Mouse (Mus musculus): Measurements from ENCODE around the gene Cchcr1. TPM values are rescaled to one million over a fixed set of nuclear protein-coding genes. Genes with fewer than 3 reads are reported as not detected.

Cchcr1 gene
- polyA plus RNA-seq, 1 experiment from 2014 or later, result 3.5 TPM

DNA sequence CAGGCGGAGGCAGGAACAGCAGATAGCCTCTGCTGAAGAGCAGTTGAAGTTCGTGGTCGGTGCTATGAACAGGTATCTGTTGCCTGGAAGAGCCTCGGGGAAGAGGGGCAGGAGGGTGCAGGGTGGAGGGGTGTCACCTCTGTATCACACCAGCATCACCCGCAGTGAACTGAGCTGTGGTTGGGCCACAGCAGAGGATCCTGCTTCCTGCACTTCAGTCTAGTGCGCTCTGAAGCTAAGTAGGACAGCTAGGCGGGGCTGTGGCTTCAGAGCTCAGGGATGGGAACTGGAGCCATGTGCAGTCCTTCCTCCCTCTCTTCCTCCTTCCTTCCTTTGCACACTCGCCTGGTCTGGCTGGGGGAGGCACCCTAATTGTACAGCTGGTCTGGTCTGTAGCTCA lies 9.7 kb downstream of the Cchcr1 start:
- Histone ChIP-seq H3K9ac (replicated peaks) (no peak overlapping the region), H3K27me3 (ENCODE audit: insufficient read depth, low read length) (no peaks in the 10 kb centered on the region), H3K36me3 (replicated peaks; ENCODE audit: insufficient read depth, low read length) (peaks cover 16% of the 10 kb centered on the region; the same call in 1 of the 2 replicates), H3K4me3 (ENCODE audit: low read depth, low read length) (no peak overlapping the region), H3K4me2 (ENCODE audit: low read depth, low read length) (no peak overlapping the region), H3K9me3 (ENCODE audit: low read length) (no peaks in the 10 kb centered on the region), H3K27ac (ENCODE audit: low read depth) (no peak overlapping the region), H3K4me1 (ENCODE audit: insufficient read depth) (no peaks in the 10 kb centered on the region)
- WGBS (ENCODE audit: insufficient replicate concordance), result 47% methylated on average over 8 of the region's 8 CpGs
- no peak for DNase-seq
- ATAC-seq, result no peak
- TF ChIP-seq CTCF (IDR thresholded peaks at IDR 0.05; ENCODE audit: low read depth), result no peak
- no peak for TF ChIP-seq EP300 (IDR thresholded peaks at IDR 0.05; ENCODE audit: low read depth)

DNA sequence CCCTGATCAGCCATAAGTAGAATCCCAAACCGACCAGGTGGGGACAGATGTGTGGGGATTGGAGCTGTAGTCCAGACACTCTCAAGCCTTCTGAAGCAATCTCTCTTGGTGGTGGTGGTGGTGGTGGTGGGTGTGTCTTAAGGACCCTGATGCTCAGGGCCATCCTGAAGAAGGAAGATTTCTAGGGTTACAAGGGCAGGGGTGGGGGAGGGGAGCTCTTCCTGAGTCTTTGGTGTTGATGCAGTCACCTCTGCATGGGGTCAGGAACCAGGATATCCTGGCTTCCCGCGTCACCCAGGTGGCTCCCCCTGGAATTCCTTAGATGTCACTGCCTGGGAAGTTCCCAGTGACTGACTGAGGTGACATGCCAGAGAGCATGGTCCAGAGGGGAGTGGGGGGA lies 15.5 kb downstream of the Cchcr1 start:
- no peaks in the 10 kb centered on the region for H3K27me3 ChIP-seq (ENCODE audit: insufficient read depth, low read length)
- 8% methylated on average over 3 of the region's 3 CpGs for WGBS (ENCODE audit: insufficient replicate concordance)
- H3K4me2 ChIP-seq (ENCODE audit: low read depth, low read length), result no peak overlapping the region
- ATAC-seq (no peak), DNase-seq (no peak)
- no peak overlapping the region for H3K4me3 ChIP-seq (ENCODE audit: low read depth, low read length)
- H3K9ac ChIP-seq (replicated peaks), result no peak overlapping the region
- TF ChIP-seq EP300 (IDR thresholded peaks at IDR 0.05; ENCODE audit: low read depth), result no peak
- TF ChIP-seq CTCF (IDR thresholded peaks at IDR 0.05; ENCODE audit: low read depth), result no peak
- no peak overlapping the region for H3K27ac ChIP-seq (ENCODE audit: low read depth)
- no peaks in the 10 kb centered on the region for H3K9me3 ChIP-seq (ENCODE audit: low read length)
- H3K4me1 ChIP-seq (ENCODE audit: insufficient read depth), result no peaks in the 10 kb centered on the region
- peaks cover 6% of the 10 kb centered on the region; the same call in 1 of the 2 replicates for H3K36me3 ChIP-seq (replicated peaks; ENCODE audit: insufficient read depth, low read length)

DNA sequence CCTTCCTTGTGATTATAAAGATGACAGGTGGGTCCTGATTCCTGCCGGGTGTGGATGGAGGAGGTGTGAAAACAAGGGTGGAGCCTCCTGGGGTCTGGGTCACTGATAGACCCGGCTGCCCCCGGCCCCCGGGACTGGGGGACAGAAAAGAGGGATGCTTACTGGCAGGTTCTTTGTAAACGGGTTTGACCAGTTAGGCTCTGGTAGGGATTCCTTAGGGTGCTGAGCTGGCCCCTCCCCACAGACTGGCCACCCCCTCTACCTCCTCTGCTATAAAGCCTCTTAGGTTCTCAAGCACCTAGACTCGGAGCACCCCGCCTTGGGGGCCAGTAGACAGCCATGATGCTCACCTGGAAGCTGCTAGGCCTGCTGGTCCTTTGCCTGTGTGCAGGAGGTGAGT lies 16.0 kb downstream of the Cchcr1 start, which contains the start of gene Psors1c2:
Psors1c2 (plus strand) TSS at position 301 of the 400 bp plus-strand sequence.
- ATAC-seq, result no peak
- no peaks in the 10 kb centered on the region for H3K27me3 ChIP-seq (ENCODE audit: insufficient read depth, low read length)
- peaks cover 6% of the 10 kb centered on the region; the same call in 1 of the 2 replicates for H3K36me3 ChIP-seq (replicated peaks; ENCODE audit: insufficient read depth, low read length)
- no peak within 1 kb of the TSS for H3K9ac ChIP-seq (replicated peaks)
- TF ChIP-seq EP300 (IDR thresholded peaks at IDR 0.05; ENCODE audit: low read depth) (no peak), CTCF (IDR thresholded peaks at IDR 0.05; ENCODE audit: low read depth) (no peak)
- H3K4me2 ChIP-seq (ENCODE audit: low read depth, low read length), result no peak within 1 kb of the TSS
- no peaks in the 10 kb centered on the region for H3K4me1 ChIP-seq (ENCODE audit: insufficient read depth)
- WGBS (ENCODE audit: insufficient replicate concordance), result 25% methylated on average over 7 of the region's 7 CpGs
- H3K27ac ChIP-seq (ENCODE audit: low read depth), result no peak within 1 kb of the TSS
- DNase-seq, result no peak
- no peaks in the 10 kb centered on the region for H3K9me3 ChIP-seq (ENCODE audit: low read length)
- no peak within 1 kb of the TSS for H3K4me3 ChIP-seq (ENCODE audit: low read depth, low read length)

DNA sequence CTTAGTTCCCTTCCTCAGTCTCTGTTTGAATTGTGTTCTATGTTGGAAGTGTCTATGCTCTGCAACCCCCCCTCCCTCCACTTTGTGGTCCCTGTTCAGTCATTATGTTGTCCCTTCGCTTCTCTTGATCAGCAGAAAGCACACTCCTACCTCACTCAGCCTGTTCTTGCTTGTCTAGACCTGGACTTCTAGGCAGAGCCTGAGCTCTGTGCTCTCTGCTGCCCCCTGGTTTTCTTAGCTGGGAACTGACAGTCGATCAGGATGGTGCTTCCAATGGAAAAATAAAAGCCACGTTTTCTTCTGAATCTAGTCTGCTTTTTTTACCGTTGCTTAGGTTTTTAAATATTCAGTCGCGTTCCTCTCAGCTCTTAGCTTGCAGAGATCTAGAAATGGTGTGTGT lies 17.4 kb downstream of the Cchcr1 start:
- Histone ChIP-seq H3K4me2 (ENCODE audit: low read depth, low read length) (no peak overlapping the region), H3K4me3 (ENCODE audit: low read depth, low read length) (no peak overlapping the region), H3K36me3 (replicated peaks; ENCODE audit: insufficient read depth, low read length) (0 out of 2 replicates have a peak, but pooled peaks cover 3% of the 10 kb centered on the region), H3K9ac (replicated peaks) (no peak overlapping the region), H3K4me1 (ENCODE audit: insufficient read depth) (no peaks in the 10 kb centered on the region), H3K27ac (ENCODE audit: low read depth) (no peak overlapping the region), H3K9me3 (ENCODE audit: low read length) (no peaks in the 10 kb centered on the region), H3K27me3 (ENCODE audit: insufficient read depth, low read length) (no peaks in the 10 kb centered on the region)
- DNase-seq (peak; percentile 73), ATAC-seq (peak; percentile 56; the same call in 1 of the 2 replicates)
- WGBS (ENCODE audit: insufficient replicate concordance), result 9% methylated on average over 6 of the region's 6 CpGs
- TF ChIP-seq CTCF (IDR thresholded peaks at IDR 0.05; ENCODE audit: low read depth) (peak; percentile 94), EP300 (IDR thresholded peaks at IDR 0.05; ENCODE audit: low read depth) (no peak)

DNA sequence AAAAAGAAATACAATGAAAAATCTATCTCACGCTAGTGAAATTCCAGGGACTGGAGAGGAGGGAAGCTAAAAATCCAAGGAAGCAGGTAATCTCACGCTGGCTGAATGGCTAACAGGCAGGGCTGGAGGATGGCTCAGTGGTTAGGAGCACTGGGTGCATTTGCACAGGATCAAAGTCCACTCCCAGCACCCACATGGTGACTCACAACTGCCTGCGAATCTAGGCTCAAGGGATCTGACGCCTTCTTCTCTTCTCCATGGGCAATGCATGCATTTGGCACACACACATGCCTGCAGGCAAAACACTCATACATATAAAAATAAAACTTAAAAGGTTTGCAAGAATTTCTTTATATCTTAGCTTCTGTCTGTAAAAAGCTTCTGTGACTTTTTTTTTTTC lies 20.5 kb downstream of the Cchcr1 start:
- TF ChIP-seq CTCF (IDR thresholded peaks at IDR 0.05; ENCODE audit: low read depth) (no peak), EP300 (IDR thresholded peaks at IDR 0.05; ENCODE audit: low read depth) (no peak)
- Histone ChIP-seq H3K27me3 (ENCODE audit: insufficient read depth, low read length) (no peaks in the 10 kb centered on the region), H3K9me3 (ENCODE audit: low read length) (no peaks in the 10 kb centered on the region), H3K4me1 (ENCODE audit: insufficient read depth) (no peaks in the 10 kb centered on the region), H3K36me3 (replicated peaks; ENCODE audit: insufficient read depth, low read length) (no peaks in the 10 kb centered on the region), H3K27ac (ENCODE audit: low read depth) (no peak overlapping the region), H3K4me2 (ENCODE audit: low read depth, low read length) (no peak overlapping the region), H3K9ac (replicated peaks) (no peak overlapping the region), H3K4me3 (ENCODE audit: low read depth, low read length) (no peak overlapping the region)
- 84% methylated on average over 4 of the region's 4 CpGs for WGBS (ENCODE audit: insufficient replicate concordance)
- DNase-seq (no peak), ATAC-seq (no peak)

DNA sequence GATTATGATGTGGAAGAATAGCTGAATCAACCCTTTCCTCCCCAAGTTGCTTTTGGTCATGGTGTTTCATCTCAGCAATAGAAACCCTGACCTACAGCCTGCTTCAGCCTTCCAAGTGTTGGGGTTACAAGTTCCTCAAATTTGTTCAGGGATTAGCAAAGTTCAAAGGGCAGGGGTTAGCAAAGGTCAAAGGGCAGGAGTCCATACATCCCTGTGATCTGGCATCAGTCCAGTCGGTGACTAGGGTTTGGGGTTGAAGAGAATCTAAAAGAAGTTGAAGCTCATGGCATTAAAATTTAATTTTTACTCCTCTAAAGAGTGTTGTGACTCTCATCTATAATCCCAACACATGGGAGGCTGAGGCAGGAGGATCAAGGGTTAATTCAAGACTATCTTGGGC lies 21.6 kb downstream of the Cchcr1 start:
- no peak overlapping the region for H3K9ac ChIP-seq (replicated peaks)
- no peaks in the 10 kb centered on the region for H3K9me3 ChIP-seq (ENCODE audit: low read length)
- no peaks in the 10 kb centered on the region for H3K36me3 ChIP-seq (replicated peaks; ENCODE audit: insufficient read depth, low read length)
- no peaks in the 10 kb centered on the region for H3K27me3 ChIP-seq (ENCODE audit: insufficient read depth, low read length)
- no peak overlapping the region for H3K4me3 ChIP-seq (ENCODE audit: low read depth, low read length)
- TF ChIP-seq EP300 (IDR thresholded peaks at IDR 0.05; ENCODE audit: low read depth), result no peak
- no peak for TF ChIP-seq CTCF (IDR thresholded peaks at IDR 0.05; ENCODE audit: low read depth)
- H3K4me2 ChIP-seq (ENCODE audit: low read depth, low read length), result no peak overlapping the region
- 52% methylated on average over 1 of the region's 1 CpGs for WGBS (ENCODE audit: insufficient replicate concordance)
- no peaks in the 10 kb centered on the region for H3K4me1 ChIP-seq (ENCODE audit: insufficient read depth)
- no peak for ATAC-seq
- DNase-seq, result no peak
- H3K27ac ChIP-seq (ENCODE audit: low read depth), result no peak overlapping the region

DNA sequence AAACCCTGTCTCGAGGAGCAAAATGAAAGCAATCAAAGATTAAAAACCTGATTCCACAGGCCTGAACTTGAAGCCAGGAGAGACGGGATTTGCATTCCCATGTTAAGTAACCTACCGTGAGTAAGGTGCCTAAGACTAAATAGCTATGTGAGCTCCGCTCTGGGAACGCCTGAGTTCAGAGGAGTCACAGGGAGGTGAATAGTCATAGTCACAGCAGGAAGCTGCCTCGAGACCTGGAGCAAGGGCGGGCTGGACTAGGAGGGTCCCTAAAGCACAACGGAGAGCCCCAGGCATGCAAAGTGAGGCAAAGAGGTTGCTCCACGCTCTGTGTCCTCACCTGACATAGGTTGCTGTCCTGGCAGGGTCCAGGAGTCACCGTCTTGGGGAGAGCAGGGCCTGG lies 22.6 kb downstream of the Cchcr1 start:
- 54% methylated on average over 10 of the region's 10 CpGs for WGBS (ENCODE audit: insufficient replicate concordance)
- no peak overlapping the region for H3K4me2 ChIP-seq (ENCODE audit: low read depth, low read length)
- DNase-seq (no peak), ATAC-seq (no peak)
- no peaks in the 10 kb centered on the region for H3K27me3 ChIP-seq (ENCODE audit: insufficient read depth, low read length)
- no peak overlapping the region for H3K27ac ChIP-seq (ENCODE audit: low read depth)
- no peak overlapping the region for H3K9ac ChIP-seq (replicated peaks)
- no peaks in the 10 kb centered on the region for H3K36me3 ChIP-seq (replicated peaks; ENCODE audit: insufficient read depth, low read length)
- TF ChIP-seq CTCF (IDR thresholded peaks at IDR 0.05; ENCODE audit: low read depth) (no peak), EP300 (IDR thresholded peaks at IDR 0.05; ENCODE audit: low read depth) (no peak)
- no peaks in the 10 kb centered on the region for H3K4me1 ChIP-seq (ENCODE audit: insufficient read depth)
- H3K9me3 ChIP-seq (ENCODE audit: low read length), result no peaks in the 10 kb centered on the region
- no peak overlapping the region for H3K4me3 ChIP-seq (ENCODE audit: low read depth, low read length)
